Mouse (Mus musculus): Measurements from ENCODE around the gene E030018B13Rik.

DNA sequence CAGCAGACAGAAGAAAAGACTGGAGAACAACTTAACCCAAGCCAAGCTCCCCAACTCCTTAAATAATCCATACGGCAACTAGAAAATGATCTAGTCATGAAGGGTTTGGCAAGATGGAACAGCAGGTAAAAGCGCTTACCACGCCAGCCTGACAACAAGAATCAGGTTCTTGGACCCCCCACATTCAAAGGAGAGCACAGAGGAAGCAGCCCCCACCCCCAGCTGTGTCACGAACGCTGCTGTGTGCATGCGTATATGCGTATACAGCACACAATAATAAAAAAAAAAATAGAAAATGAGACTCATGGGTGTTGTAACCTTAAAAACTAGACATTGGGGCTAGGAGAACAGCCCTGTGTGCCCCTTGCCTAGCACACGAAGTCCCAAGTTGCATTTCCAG, 16.7 kb upstream of the E030018B13Rik start:
- no peak for TF ChIP-seq CTCF (IDR thresholded peaks at IDR 0.05; ENCODE audit: low read depth)
- no peak for TF ChIP-seq EP300 (IDR thresholded peaks at IDR 0.05; ENCODE audit: low read depth)

All from liver, postnatal 0 days (tissue).